Mouse (Mus musculus) CD8-positive naive resting alpha-beta T cell, adult 57 days (primary cell): Measurements from ENCODE around the gene Sv2a. TPM values are rescaled to one million over a fixed set of nuclear protein-coding genes. Genes with fewer than 3 reads are reported as not detected.

Source experiments
- total RNA-seq: library from RNA; stranded (reverse); gene quantifications from one replicate; pipeline ENCODE4 v1.2.4, GENCODE M21; 2023

Gene Sv2a
- 3.9 TPM for total RNA-seq

GRCm38 (mm10) chr3:96180727-96181477 lies at the start of gene Sv2a:
Sv2a (plus strand) TSS chr3:96181151.

DNA sequence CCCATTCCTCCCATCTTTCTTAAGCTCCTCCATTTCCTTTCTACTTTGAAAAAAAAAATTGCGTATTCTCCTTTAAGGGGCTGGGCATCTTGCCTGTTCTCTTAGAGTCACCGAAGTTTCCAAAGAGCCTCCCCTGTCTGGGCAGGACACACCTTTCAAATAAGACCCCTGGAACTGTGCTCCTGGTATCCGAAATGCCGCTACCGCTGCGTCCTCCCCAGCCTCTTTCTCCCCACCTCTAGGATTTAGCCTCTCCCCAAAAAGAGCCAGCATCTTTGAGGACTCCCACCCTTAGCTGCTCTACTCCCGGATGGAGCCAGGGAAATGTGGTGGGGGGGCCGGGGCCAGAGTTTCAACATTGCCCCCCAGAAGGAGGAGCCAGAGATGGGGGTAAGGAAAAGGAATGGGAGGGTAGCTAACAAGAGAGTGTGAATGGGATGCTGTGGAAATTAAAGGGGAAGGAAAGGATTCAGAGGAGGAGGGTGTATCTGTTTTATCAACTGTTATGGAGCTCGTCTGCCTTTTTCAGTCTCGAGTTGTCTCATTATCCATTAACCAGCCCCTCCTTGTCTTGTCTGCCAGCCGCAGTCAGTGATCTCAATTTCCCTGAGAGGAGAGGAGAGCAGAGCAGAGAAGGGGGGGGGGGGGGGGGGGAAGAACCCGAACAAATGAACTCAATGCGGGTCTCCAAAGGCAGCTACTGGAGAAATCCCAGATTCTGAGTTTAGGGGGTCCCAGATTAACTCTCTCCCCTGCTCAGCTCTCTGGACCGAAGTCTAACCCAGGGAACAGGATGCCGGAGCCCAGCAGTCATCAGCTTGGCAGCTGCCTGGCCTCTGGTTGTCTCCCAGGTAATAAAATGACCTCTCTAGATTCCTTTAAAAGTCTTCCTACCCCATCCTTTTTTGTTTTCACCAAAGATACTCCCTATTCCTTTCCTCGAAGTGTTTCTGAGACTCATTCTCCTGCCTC lies 18.8 kb upstream of the Sv2a start, which contains the start of gene Mtmr11:
TSS of gene Mtmr11 (plus strand) at position 136 of the 972 bp plus-strand sequence.

GRCm38 (mm10) chr3:96172197-96173178 lies 8.5 kb upstream of the Sv2a start, which contains the start of gene Sf3b4:
Sf3b4 (plus strand) TSS chr3:96172332.

GRCm38 (mm10) chr3:96219661-96220130 lies 38.7 kb downstream of the Sv2a start, which contains the start of the genes Bola1 and Hist2h2ab:
Bola1 (minus strand) TSS chr3:96219709.
Hist2h2ab (plus strand) TSS chr3:96219865.

DNA sequence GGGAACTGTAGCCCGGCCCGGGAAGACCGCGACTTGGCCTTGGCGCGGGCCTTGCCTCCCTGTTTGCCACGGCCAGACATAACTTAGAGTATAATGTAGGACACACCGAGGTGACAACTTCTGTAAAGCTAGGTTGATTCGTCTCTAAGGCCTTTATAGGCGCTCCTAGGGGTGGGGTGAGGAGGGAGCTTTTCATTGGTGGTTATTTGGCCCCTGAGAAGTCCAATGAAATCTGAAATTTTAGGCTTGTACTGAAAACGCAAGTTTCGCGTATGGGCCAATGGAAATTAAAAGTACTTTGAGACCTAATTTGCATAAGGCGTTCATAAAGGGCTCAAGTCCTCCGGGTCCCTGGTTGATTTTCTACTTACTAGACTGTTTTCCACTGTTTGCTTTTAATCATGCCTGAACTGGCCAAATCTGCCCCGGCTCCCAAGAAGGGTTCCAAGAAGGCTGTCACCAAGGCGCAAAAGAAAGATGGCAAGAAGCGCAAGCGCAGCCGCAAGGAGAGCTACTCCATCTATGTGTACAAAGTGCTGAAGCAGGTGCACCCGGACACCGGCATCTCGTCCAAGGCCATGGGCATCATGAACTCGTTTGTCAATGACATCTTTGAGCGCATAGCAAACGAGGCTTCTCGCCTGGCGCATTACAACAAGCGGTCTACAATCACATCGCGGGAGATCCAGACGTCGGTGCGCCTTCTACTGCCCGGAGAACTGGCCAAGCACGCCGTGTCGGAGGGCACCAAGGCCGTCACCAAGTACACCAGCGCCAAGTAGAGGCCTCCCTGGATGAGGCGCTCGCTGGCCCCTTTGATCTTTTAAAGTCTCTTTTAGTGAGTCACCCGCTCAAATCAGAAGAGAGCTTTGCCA lies 40.1 kb downstream of the Sv2a start, which contains the start of the genes Hist2h2ac and Hist2h2be:
TSS of gene Hist2h2ac (minus strand) at position 116 of the 875 bp plus-strand sequence.
TSS of gene Hist2h2be (plus strand) at position 355 of the 875 bp plus-strand sequence.

DNA sequence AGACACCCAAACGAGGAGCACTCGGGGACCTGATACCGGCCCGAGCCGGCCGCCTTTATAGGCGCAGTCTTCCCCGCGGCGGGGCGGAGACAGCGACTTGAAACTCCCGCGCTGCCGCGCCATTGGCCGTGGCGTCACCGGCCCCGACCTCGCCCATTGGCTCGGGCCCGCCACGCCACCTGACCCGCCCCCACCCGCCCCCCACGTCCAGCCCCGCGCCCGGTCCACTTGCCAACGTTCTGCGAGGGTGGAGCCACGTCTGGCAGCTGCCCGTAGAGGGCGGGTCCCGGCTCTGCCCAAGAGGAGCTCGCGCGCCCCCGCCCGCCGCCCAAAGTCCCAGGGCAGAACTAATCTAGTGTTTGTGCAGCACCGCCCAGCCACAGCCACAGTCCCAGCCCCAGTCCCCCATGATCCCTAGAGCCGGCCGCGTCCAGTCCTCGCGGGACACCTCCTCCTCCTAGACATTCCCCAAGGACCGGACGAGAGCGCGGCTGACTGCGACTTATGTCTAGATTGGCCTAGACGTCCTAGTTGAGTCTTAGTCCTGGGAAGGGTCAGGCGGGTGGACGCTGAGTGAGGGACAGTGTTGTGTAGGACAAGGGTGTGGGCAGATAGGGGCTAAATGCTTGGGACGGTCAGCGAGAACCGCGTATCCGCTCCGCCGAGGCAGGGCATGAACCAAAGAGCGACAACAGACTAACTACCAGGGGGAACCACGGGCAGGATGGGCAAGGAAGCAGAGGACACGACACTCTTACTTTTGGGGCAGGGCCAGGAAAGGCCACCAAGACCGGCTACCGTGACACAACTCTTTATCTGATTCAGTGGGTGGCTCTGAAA lies 58.2 kb downstream of the Sv2a start, which contains the start of gene Hist2h3c2:
TSS of gene Hist2h3c2 (minus strand) at position 174 of the 840 bp plus-strand sequence.

DNA sequence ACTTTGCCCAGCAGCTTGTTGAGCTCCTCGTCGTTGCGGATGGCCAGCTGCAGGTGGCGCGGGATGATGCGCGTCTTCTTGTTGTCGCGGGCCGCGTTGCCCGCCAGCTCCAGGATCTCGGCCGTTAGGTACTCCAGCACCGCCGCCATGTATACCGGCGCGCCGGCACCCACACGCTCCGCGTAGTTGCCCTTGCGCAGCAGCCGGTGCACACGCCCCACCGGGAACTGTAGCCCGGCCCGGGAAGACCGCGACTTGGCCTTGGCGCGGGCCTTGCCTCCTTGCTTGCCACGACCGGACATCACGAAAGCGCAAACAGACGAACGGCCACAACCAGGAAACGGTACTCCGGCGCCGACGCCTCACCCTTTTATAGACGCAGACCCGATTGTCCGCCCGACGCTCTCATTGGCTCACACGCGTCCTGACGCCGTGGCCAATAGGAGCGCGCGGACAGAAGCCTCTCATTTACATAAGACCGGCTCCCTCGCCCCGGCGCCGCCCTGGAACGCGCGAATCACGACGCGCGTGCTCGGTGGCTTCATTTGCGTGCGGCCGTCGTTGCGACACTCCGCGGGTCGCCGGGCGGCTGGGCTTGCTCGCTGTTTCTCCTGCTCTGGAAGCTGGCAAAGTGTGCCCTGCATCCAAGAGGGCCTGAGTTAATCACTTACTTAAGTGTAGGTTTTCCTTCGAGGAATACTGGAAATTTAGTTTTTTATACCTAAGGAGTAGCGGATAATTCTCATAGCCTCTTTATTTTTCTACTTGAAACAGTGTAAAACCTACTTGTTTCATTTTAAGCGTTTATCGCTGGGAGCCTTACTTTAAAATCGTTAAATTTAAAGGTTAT lies 59.2 kb downstream of the Sv2a start, which contains the start of gene Hist2h2aa2:
TSS of gene Hist2h2aa2 (minus strand) at position 328 of the 850 bp plus-strand sequence.

Other genes starting within 250 kb of the Sv2a start
- 52.2 TPM for gene Plekho1, start 185.2 kb upstream of the Sv2a start, total RNA-seq
- gene Vps45, start 122.7 kb upstream of the Sv2a start, total RNA-seq, result 12.4 TPM
- 27.0 TPM for gene Otud7b, start 76.6 kb upstream of the Sv2a start, total RNA-seq
- 1.9 TPM for gene Mtmr11, start 19.1 kb upstream of the Sv2a start, total RNA-seq
- 78.1 TPM for gene Sf3b4, start 8.8 kb upstream of the Sv2a start, total RNA-seq
- gene Bola1, start 38.6 kb downstream of the Sv2a start, total RNA-seq, result 10.8 TPM
- 1.8 TPM for gene Hist2h2ab, start 38.7 kb downstream of the Sv2a start, total RNA-seq
- 48.7 TPM for gene Hist2h2ac, start 39.7 kb downstream of the Sv2a start, total RNA-seq
- 1.9 TPM for gene Hist2h2be, start 40.0 kb downstream of the Sv2a start, total RNA-seq
- 2.4 TPM for gene Hist2h3c2, start 58.0 kb downstream of the Sv2a start, total RNA-seq
- 338 TPM for gene Hist2h2aa2, start 59.1 kb downstream of the Sv2a start, total RNA-seq
- 7.8 TPM for gene Hist2h2aa1, start 64.3 kb downstream of the Sv2a start, total RNA-seq
- not detected for gene Hist2h3c1, start 65.5 kb downstream of the Sv2a start, total RNA-seq
- gene Hist2h4, start 82.2 kb downstream of the Sv2a start, total RNA-seq, result 53.0 TPM
- 64.4 TPM for gene Hist2h3b, start 87.5 kb downstream of the Sv2a start, total RNA-seq
- 149 TPM for gene Hist2h2bb, start 88.6 kb downstream of the Sv2a start, total RNA-seq
- 0.24 TPM for gene Fcgr1, start 112.8 kb downstream of the Sv2a start, total RNA-seq